Mouse (Mus musculus) forebrain, embryonic 11.5 days (tissue): ENCODE data around the gene Ap1s1. TPM values are rescaled to one million over a fixed set of nuclear protein-coding genes. Genes with fewer than 3 reads are reported as not detected.

Experiments used
- ATAC-seq: fragments of 200-750 bp; cut with Nextera tagmentation; replicated peaks from 2 replicates; pipeline ENCODE4 v1.8.0; 2017; ENCODE audit warnings: moderate TSS enrichment; ENCODE audit not compliant: low FRiP score
- DNase-seq: peaks from one replicate; pipeline ENCODE4 v3.0.0-alpha.2; 2017; ENCODE audit warnings: low spot score
- H3K27ac ChIP-seq: fragments of 300-500 bp; sonication (generic); 2 replicates; pipeline ENCODE4 v1.5.1; 2014; ENCODE audit warnings: low read depth, low read length
- H3K27me3 ChIP-seq: fragments of 300-500 bp; sonication (generic); 2 replicates; pipeline ENCODE4 v1.6.1; 2014; ENCODE audit warnings: mild to moderate bottlenecking, low read length, mixed read lengths; ENCODE audit not compliant: control insufficient read depth, insufficient read depth
- H3K36me3 ChIP-seq: fragments of 300-500 bp; sonication (generic); 2 replicates; pipeline ENCODE4 v1.6.1; 2014; ENCODE audit warnings: mild to moderate bottlenecking, low read length, moderate library complexity, mixed read lengths; ENCODE audit not compliant: control insufficient read depth, insufficient read depth
- H3K4me1 ChIP-seq: fragments of 300-500 bp; sonication (generic); replicated peaks from 2 replicates; pipeline ENCODE4 v1.6.1; 2014; ENCODE audit warnings: low read length, mixed read lengths; ENCODE audit not compliant: control insufficient read depth, insufficient read depth
- H3K4me2 ChIP-seq: fragments of 300-500 bp; sonication (generic); 2 replicates; pipeline ENCODE4 v1.6.1; 2014; ENCODE audit warnings: low read depth, mild to moderate bottlenecking, low read length, moderate library complexity, mixed read lengths; ENCODE audit not compliant: severe bottlenecking
- H3K4me3 ChIP-seq: fragments of 300-500 bp; sonication (generic); 2 replicates; pipeline ENCODE4 v1.5.1; 2014; ENCODE audit warnings: low read depth, low read length
- H3K9ac ChIP-seq: fragments of 300-500 bp; sonication (generic); 2 replicates; pipeline ENCODE4 v1.6.1; 2014; ENCODE audit warnings: low read length
- H3K9me3 ChIP-seq: fragments of 300-500 bp; sonication (generic); 2 replicates; pipeline ENCODE4 v1.6.1; 2016; ENCODE audit warnings: low read length, mixed read lengths; ENCODE audit not compliant: control insufficient read depth
- WGBS: fragments of 180-500 bp; shearing (Covaris S2); extraction: QIAGEN DNeasy Blood & Tissue Kit; methylation state at CpG from one replicate; pipeline ENCODE4 v1.1.7; 2014; 5-methylcytosine and 5-hydroxymethylcytosine counted together
- polyA plus RNA-seq: library from polyadenylated mRNA; unstranded; fragments of >200 nt; fragmentation: Nextera tagmentation; extraction: Ambion mirVana; gene quantifications from 2 replicates; pipeline ENCODE4 v1.2.1, GENCODE M21; 2014

The Ap1s1 gene
- polyA plus RNA-seq, 1 experiment from 2014 or later = 187 TPM

- Histone ChIP-seq H3K4me3 (no peak overlapping the region), H3K27me3 (peaks cover 42% of the 10 kb centered on the region), H3K9ac (no peak overlapping the region), H3K36me3 (no peaks in the 10 kb centered on the region), H3K27ac (no peak overlapping the region), H3K4me1 (0 out of 2 replicates have a peak, but pooled peaks cover 4% of the 10 kb centered on the region), H3K9me3 (no peaks in the 10 kb centered on the region), H3K4me2 (peak overlapping the region; percentile 35; the same call in 1 of the 2 replicates)
- 0% methylated on average over 23 of the region's 23 CpGs for WGBS
- peak; percentile 90 for DNase-seq
- 0 out of 2 replicates have a peak, but pooled peaks have one; percentile 28 for ATAC-seq
Measured at GRCm38 (mm10) chr5:137025132-137025531, 20.8 kb downstream of the Ap1s1 start.

GRCm38 (mm10) chr5:137024318-137024717, 21.6 kb downstream of the Ap1s1 start:
- DNase-seq = no peak
- no peak for ATAC-seq
- H3K27ac ChIP-seq = no peak overlapping the region
- H3K36me3 ChIP-seq = no peaks in the 10 kb centered on the region
- no peak overlapping the region for H3K4me3 ChIP-seq
- H3K4me1 ChIP-seq = 0 out of 2 replicates have a peak, but pooled peaks cover 1% of the 10 kb centered on the region
- no peaks in the 10 kb centered on the region for H3K9me3 ChIP-seq
- no peak overlapping the region for H3K4me2 ChIP-seq
- 40% methylated on average over 3 of the region's 3 CpGs for WGBS
- H3K9ac ChIP-seq = no peak overlapping the region
- H3K27me3 ChIP-seq = peaks cover 38% of the 10 kb centered on the region

GRCm38 (mm10) chr5:137015913-137016312, 30.0 kb downstream of the Ap1s1 start:
- no peaks in the 10 kb centered on the region for H3K36me3 ChIP-seq
- H3K27me3 ChIP-seq = no peaks in the 10 kb centered on the region
- no peak overlapping the region for H3K27ac ChIP-seq
- no peaks in the 10 kb centered on the region for H3K4me1 ChIP-seq
- no peak overlapping the region for H3K9ac ChIP-seq
- DNase-seq (no peak), ATAC-seq (no peak)
- WGBS = 81% methylated on average over 3 of the region's 3 CpGs
- no peak overlapping the region for H3K4me3 ChIP-seq
- no peaks in the 10 kb centered on the region for H3K9me3 ChIP-seq
- no peak overlapping the region for H3K4me2 ChIP-seq

GRCm38 (mm10) chr5:137012401-137012950, 33.5 kb downstream of the Ap1s1 start:
- Histone ChIP-seq H3K27me3 (no peaks in the 10 kb centered on the region), H3K36me3 (no peaks in the 10 kb centered on the region), H3K9me3 (no peaks in the 10 kb centered on the region), H3K27ac (no peak overlapping the region), H3K4me3 (no peak overlapping the region), H3K4me2 (no peak overlapping the region), H3K4me1 (no peaks in the 10 kb centered on the region), H3K9ac (no peak overlapping the region)
- no peak for ATAC-seq
- WGBS = 83% methylated on average over 15 of the region's 15 CpGs
- DNase-seq = no peak

GRCm38 (mm10) chr5:137009988-137010387, 35.9 kb downstream of the Ap1s1 start:
- Histone ChIP-seq H3K4me3 (no peak overlapping the region), H3K36me3 (no peaks in the 10 kb centered on the region), H3K4me1 (no peaks in the 10 kb centered on the region), H3K4me2 (no peak overlapping the region), H3K9me3 (no peaks in the 10 kb centered on the region), H3K9ac (no peak overlapping the region), H3K27me3 (no peaks in the 10 kb centered on the region), H3K27ac (no peak overlapping the region)
- peak; percentile 73 for DNase-seq
- 38% methylated on average over 3 of the region's 3 CpGs for WGBS
- ATAC-seq = no peak

GRCm38 (mm10) chr5:137007276-137007675, 38.7 kb downstream of the Ap1s1 start:
- no peak overlapping the region for H3K4me2 ChIP-seq
- DNase-seq (no peak), ATAC-seq (no peak)
- no peaks in the 10 kb centered on the region for H3K36me3 ChIP-seq
- no peaks in the 10 kb centered on the region for H3K4me1 ChIP-seq
- H3K4me3 ChIP-seq = no peak overlapping the region
- H3K27me3 ChIP-seq = no peaks in the 10 kb centered on the region
- 66% methylated on average over 8 of the region's 8 CpGs for WGBS
- H3K9me3 ChIP-seq = no peaks in the 10 kb centered on the region
- H3K27ac ChIP-seq = no peak overlapping the region
- no peak overlapping the region for H3K9ac ChIP-seq

GRCm38 (mm10) chr5:137000612-137001011, 45.3 kb downstream of the Ap1s1 start:
- H3K4me2 ChIP-seq = no peak overlapping the region
- H3K9me3 ChIP-seq = no peaks in the 10 kb centered on the region
- ATAC-seq (no peak), DNase-seq (no peak)
- H3K27ac ChIP-seq = no peak overlapping the region
- no peaks in the 10 kb centered on the region; the same call in 1 of the 2 replicates for H3K36me3 ChIP-seq
- no peaks in the 10 kb centered on the region for H3K4me1 ChIP-seq
- H3K27me3 ChIP-seq = no peaks in the 10 kb centered on the region
- H3K9ac ChIP-seq = no peak overlapping the region
- no peak overlapping the region for H3K4me3 ChIP-seq
- 81% methylated on average over 2 of the region's 2 CpGs for WGBS

GRCm38 (mm10) chr5:136999449-136999848, 46.5 kb downstream of the Ap1s1 start:
- H3K36me3 ChIP-seq = no peaks in the 10 kb centered on the region; the same call in 1 of the 2 replicates
- H3K27ac ChIP-seq = no peak overlapping the region
- no peak overlapping the region for H3K4me3 ChIP-seq
- H3K9me3 ChIP-seq = no peaks in the 10 kb centered on the region
- H3K9ac ChIP-seq = no peak overlapping the region
- no peak for ATAC-seq
- H3K4me1 ChIP-seq = no peaks in the 10 kb centered on the region
- no peak for DNase-seq
- 73% methylated on average over 4 of the region's 5 CpGs for WGBS
- no peak overlapping the region for H3K4me2 ChIP-seq
- H3K27me3 ChIP-seq = no peaks in the 10 kb centered on the region

- ATAC-seq = no peak
- Histone ChIP-seq H3K4me3 (no peak overlapping the region), H3K36me3 (peaks cover 19% of the 10 kb centered on the region; the same call in 1 of the 2 replicates), H3K4me2 (no peak overlapping the region), H3K9ac (no peak overlapping the region), H3K4me1 (peaks cover 2% of the 10 kb centered on the region; the same call in 1 of the 2 replicates), H3K27me3 (no peaks in the 10 kb centered on the region), H3K9me3 (no peaks in the 10 kb centered on the region), H3K27ac (no peak overlapping the region)
- WGBS = 88% methylated on average over 6 of the region's 6 CpGs
- no peak for DNase-seq
Measured at GRCm38 (mm10) chr5:136989801-136990200, 56.1 kb downstream of the Ap1s1 start.
